Mouse (Mus musculus): Measurements from ENCODE around the gene Myd88. TPM values are rescaled to one million over a fixed set of nuclear protein-coding genes. Genes with fewer than 3 reads are reported as not detected.
A peak's percentile ranks its signal among the peaks of the same experiment; 100 is the strongest.

Myd88 gene
- polyA plus RNA-seq, 1 experiment from 2014 or later, result 43.2 TPM

DNA sequence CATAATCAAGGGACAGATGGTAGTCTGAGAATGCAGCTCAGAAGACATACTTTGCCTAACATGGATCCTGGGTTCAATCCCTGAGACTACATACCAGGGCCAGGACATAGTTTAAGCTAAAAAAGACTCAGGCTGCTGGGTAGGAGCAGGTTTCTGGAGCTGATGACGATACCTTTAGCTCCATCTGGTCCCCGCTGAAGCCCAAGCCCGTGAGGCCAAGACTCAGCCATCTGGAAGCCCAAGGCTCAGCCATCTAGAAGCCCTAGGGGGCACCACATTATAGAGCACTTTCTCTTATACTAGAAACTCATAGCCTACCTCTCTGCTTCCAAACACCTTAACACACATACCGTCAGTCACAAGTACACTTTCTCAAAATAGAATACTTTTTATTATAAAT, 5.6 kb downstream of the Myd88 start:
- no peak for ATAC-seq (ENCODE audit: insufficient read depth, low FRiP score)
- Histone ChIP-seq H3K36me3 (ENCODE audit: control insufficient read depth, insufficient read depth, low read length) (no peaks in the 10 kb centered on the region), H3K4me2 (ENCODE audit: low read depth, low read length) (no peak overlapping the region), H3K27me3 (ENCODE audit: control insufficient read depth, insufficient read depth, low read length) (no peaks in the 10 kb centered on the region), H3K4me3 (replicated peaks; ENCODE audit: low read length) (no peak overlapping the region), H3K27ac (ENCODE audit: low read length) (no peak overlapping the region), H3K4me1 (ENCODE audit: control insufficient read depth, insufficient read depth, low read length) (peaks cover 9% of the 10 kb centered on the region), H3K9ac (ENCODE audit: low read length) (no peak overlapping the region), H3K9me3 (replicated peaks; ENCODE audit: control insufficient read depth, low read length) (no peaks in the 10 kb centered on the region)
- 74% methylated on average over 4 of the region's 4 CpGs for WGBS

DNA sequence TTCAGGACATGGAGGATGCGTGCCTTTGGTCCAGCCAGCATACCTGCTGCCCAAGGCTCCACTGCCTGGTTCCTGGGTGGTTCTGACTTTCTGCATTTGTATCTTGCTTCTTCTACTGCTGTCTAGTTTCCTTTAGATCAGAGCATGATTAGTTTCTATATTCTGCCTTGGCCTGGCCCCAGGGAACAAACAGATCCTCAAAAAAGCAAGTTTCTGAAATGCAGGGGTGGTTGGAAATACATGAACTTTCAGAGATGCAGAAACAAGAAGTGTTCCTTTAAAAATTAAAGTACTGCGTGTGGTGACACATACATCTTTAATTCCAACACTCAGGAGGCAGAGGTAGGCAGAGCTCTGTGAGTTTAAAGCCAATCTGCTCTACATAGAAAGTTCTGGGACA, 6.4 kb downstream of the Myd88 start:
- H3K9me3 ChIP-seq (replicated peaks; ENCODE audit: control insufficient read depth, low read length), result no peaks in the 10 kb centered on the region
- WGBS, result 86% methylated on average over 2 of the region's 2 CpGs

GRCm38 (mm10) chr9:119334324-119334723, 6.9 kb downstream of the Myd88 start:
- no peak overlapping the region for H3K4me3 ChIP-seq (replicated peaks; ENCODE audit: low read length)
- peak overlapping the region; percentile 26; the same call in 1 of the 2 replicates for H3K9ac ChIP-seq (ENCODE audit: low read length)
- no peak for ATAC-seq (ENCODE audit: insufficient read depth, low FRiP score)
- H3K27me3 ChIP-seq (ENCODE audit: control insufficient read depth, insufficient read depth, low read length), result no peaks in the 10 kb centered on the region
- H3K27ac ChIP-seq (ENCODE audit: low read length), result peak overlapping the region; percentile 19; the same call in 1 of the 2 replicates
- H3K4me2 ChIP-seq (ENCODE audit: low read depth, low read length), result peak overlapping the region; percentile 3; the same call in 1 of the 2 replicates
- WGBS, result 41% methylated on average over 10 of the region's 10 CpGs
- no peaks in the 10 kb centered on the region for H3K36me3 ChIP-seq (ENCODE audit: control insufficient read depth, insufficient read depth, low read length)
- H3K4me1 ChIP-seq (ENCODE audit: control insufficient read depth, insufficient read depth, low read length), result peaks cover 9% of the 10 kb centered on the region
- H3K9me3 ChIP-seq (replicated peaks; ENCODE audit: control insufficient read depth, low read length), result no peaks in the 10 kb centered on the region

More for the DNA sequence above, 6.4 kb downstream of the Myd88 start:
- no peak overlapping the region for H3K9ac ChIP-seq (ENCODE audit: low read length)
- H3K27me3 ChIP-seq (ENCODE audit: control insufficient read depth, insufficient read depth, low read length), result no peaks in the 10 kb centered on the region
- H3K4me3 ChIP-seq (replicated peaks; ENCODE audit: low read length), result no peak overlapping the region
- peak overlapping the region; percentile 3; the same call in 1 of the 2 replicates for H3K4me2 ChIP-seq (ENCODE audit: low read depth, low read length)
- H3K27ac ChIP-seq (ENCODE audit: low read length), result peak overlapping the region; percentile 19; the same call in 1 of the 2 replicates
- no peak for ATAC-seq (ENCODE audit: insufficient read depth, low FRiP score)
- H3K36me3 ChIP-seq (ENCODE audit: control insufficient read depth, insufficient read depth, low read length), result no peaks in the 10 kb centered on the region
- peaks cover 9% of the 10 kb centered on the region for H3K4me1 ChIP-seq (ENCODE audit: control insufficient read depth, insufficient read depth, low read length)

- ATAC-seq (ENCODE audit: insufficient read depth, low FRiP score), result peak; percentile 74
- no peaks in the 10 kb centered on the region for H3K27me3 ChIP-seq (ENCODE audit: control insufficient read depth, insufficient read depth, low read length)
- peak overlapping the region; percentile 76 for H3K27ac ChIP-seq (ENCODE audit: low read length)
- H3K4me2 ChIP-seq (ENCODE audit: low read depth, low read length), result no peak overlapping the region
- WGBS, result 78% methylated on average over 15 of the region's 15 CpGs
- peak overlapping the region; percentile 10; the same call in 1 of the 2 replicates for H3K4me3 ChIP-seq (replicated peaks; ENCODE audit: low read length)
- no peaks in the 10 kb centered on the region for H3K9me3 ChIP-seq (replicated peaks; ENCODE audit: control insufficient read depth, low read length)
- H3K4me1 ChIP-seq (ENCODE audit: control insufficient read depth, insufficient read depth, low read length), result peaks cover 5% of the 10 kb centered on the region; the same call in 1 of the 2 replicates
- H3K9ac ChIP-seq (ENCODE audit: low read length), result no peak overlapping the region
- no peaks in the 10 kb centered on the region for H3K36me3 ChIP-seq (ENCODE audit: control insufficient read depth, insufficient read depth, low read length)
Observed at GRCm38 (mm10) chr9:119330186-119330963, 10.8 kb downstream of the Myd88 start.

DNA sequence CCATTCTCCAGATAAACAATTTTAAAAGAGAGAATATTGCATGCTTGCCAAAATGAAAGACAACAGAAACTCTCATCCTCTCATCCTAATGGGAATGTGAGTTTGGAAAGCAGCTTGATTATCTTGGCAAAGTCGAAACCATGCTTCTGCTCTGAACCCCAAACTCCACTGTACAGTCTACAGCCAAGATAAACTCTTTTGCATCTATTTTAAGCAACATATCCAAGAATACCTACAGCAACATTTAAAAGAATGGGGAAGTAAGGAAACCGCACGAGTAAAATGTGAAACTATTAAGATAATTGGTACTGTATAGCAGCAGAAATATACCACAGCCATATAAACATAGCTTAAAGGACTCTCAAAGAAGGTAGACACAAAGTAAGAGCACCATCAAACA, 12.7 kb downstream of the Myd88 start:
- H3K9ac ChIP-seq (ENCODE audit: low read length), result no peak overlapping the region
- H3K9me3 ChIP-seq (replicated peaks; ENCODE audit: control insufficient read depth, low read length), result no peaks in the 10 kb centered on the region
- no peak for ATAC-seq (ENCODE audit: insufficient read depth, low FRiP score)
- 65% methylated on average over 3 of the region's 3 CpGs for WGBS
- H3K27ac ChIP-seq (ENCODE audit: low read length), result no peak overlapping the region
- no peak overlapping the region for H3K4me2 ChIP-seq (ENCODE audit: low read depth, low read length)
- no peak overlapping the region for H3K4me3 ChIP-seq (replicated peaks; ENCODE audit: low read length)
- H3K4me1 ChIP-seq (ENCODE audit: control insufficient read depth, insufficient read depth, low read length), result no peaks in the 10 kb centered on the region
- no peaks in the 10 kb centered on the region for H3K27me3 ChIP-seq (ENCODE audit: control insufficient read depth, insufficient read depth, low read length)
- no peaks in the 10 kb centered on the region for H3K36me3 ChIP-seq (ENCODE audit: control insufficient read depth, insufficient read depth, low read length)

DNA sequence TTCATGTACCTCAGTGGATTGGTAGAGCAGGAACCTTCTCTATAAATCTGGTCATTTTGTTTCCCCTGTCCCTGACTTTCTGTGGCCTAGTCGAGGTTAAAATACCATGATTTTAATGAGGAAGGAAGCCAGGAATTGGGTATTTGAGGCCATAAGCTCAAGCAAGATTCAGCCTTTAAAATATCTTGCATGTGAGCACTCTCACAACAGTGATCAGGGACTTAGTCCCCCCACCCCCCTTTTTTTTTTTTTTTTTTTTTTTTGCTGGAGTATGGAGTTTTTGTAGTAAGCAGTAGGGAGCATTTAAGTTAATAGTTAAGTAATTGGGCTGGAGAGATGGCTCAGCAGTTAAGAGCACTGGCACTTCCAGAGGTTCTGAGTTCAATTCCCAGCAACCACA, 17.1 kb downstream of the Myd88 start:
- no peak overlapping the region for H3K4me2 ChIP-seq (ENCODE audit: low read depth, low read length)
- no peaks in the 10 kb centered on the region for H3K36me3 ChIP-seq (ENCODE audit: control insufficient read depth, insufficient read depth, low read length)
- no peak for ATAC-seq (ENCODE audit: insufficient read depth, low FRiP score)
- 74% methylated on average over 1 of the region's 1 CpGs for WGBS
- H3K9ac ChIP-seq (ENCODE audit: low read length), result no peak overlapping the region
- no peak overlapping the region for H3K27ac ChIP-seq (ENCODE audit: low read length)
- H3K4me1 ChIP-seq (ENCODE audit: control insufficient read depth, insufficient read depth, low read length), result no peaks in the 10 kb centered on the region
- H3K4me3 ChIP-seq (replicated peaks; ENCODE audit: low read length), result no peak overlapping the region
- no peaks in the 10 kb centered on the region for H3K27me3 ChIP-seq (ENCODE audit: control insufficient read depth, insufficient read depth, low read length)
- no peaks in the 10 kb centered on the region for H3K9me3 ChIP-seq (replicated peaks; ENCODE audit: control insufficient read depth, low read length)

GRCm38 (mm10) chr9:119323260-119323645, 18.0 kb downstream of the Myd88 start:
- WGBS, result 5% methylated on average over 9 of the region's 9 CpGs
- Histone ChIP-seq H3K4me2 (ENCODE audit: low read depth, low read length) (peak overlapping the region; percentile 66), H3K27ac (ENCODE audit: low read length) (peak overlapping the region; percentile 97), H3K4me3 (replicated peaks; ENCODE audit: low read length) (peak overlapping the region; percentile 78), H3K9me3 (replicated peaks; ENCODE audit: control insufficient read depth, low read length) (no peaks in the 10 kb centered on the region), H3K36me3 (ENCODE audit: control insufficient read depth, insufficient read depth, low read length) (no peaks in the 10 kb centered on the region), H3K9ac (ENCODE audit: low read length) (peak overlapping the region; percentile 83), H3K4me1 (ENCODE audit: control insufficient read depth, insufficient read depth, low read length) (no peaks in the 10 kb centered on the region), H3K27me3 (ENCODE audit: control insufficient read depth, insufficient read depth, low read length) (no peaks in the 10 kb centered on the region)
- ATAC-seq (ENCODE audit: insufficient read depth, low FRiP score), result no peak

DNA sequence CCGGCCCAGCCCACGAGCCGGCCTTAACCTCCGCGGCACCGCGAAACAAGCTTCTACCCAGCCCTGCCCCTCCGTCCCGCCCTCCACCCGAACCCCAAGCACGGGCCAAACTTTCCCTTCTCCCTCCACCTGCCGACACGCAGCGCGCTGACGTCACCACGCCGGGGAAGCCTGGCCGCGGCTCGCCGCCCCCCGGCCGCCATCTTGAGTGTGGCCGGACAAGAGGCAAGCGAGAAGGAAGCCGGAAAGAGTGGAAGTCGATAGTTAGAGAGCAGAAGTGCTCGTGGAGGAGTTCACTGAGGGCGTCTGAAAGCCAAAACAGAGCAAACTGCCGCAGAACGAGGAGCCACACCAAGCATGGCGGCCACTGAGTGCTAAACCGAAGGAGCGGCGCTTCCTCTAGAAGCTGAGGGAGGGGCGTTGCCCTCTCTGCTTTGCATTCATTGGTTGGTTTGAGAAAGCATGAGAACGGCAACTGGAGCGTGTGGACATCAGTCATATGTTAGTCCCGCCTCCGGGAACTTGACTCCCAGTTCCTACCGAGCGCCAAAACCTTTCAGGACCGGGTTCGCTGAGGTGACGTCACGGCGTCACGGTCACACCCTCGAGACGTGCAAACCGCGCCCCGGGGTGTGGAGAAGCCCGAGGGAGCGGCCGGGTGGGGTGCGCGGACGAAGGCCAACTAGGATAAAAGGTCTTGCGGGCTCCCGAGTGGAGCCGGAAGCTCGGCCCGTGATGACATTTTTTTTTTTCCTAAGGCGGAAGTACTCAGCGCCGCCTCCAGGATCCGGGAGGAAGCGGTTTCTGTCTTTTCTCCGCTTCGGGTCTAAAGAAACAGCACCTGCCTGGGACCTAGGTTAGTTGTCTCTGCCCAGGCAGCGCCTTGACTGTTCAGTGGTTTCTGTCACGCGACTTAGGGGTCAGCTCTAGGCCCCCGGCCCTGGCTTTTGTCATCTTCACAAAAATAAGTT, 18.6 kb downstream of the Myd88 start, which contains the start of gene Oxsr1:
TSS of gene Oxsr1 (minus strand) at position 139 of the 971 bp plus-strand sequence.
- Histone ChIP-seq H3K4me3 (replicated peaks; ENCODE audit: low read length) (peak within 1 kb of the TSS; percentile 78), H3K27me3 (ENCODE audit: control insufficient read depth, insufficient read depth, low read length) (no peaks in the 10 kb centered on the region), H3K36me3 (ENCODE audit: control insufficient read depth, insufficient read depth, low read length) (no peaks in the 10 kb centered on the region), H3K27ac (ENCODE audit: low read length) (peak within 1 kb of the TSS; percentile 97), H3K4me1 (ENCODE audit: control insufficient read depth, insufficient read depth, low read length) (no peaks in the 10 kb centered on the region), H3K4me2 (ENCODE audit: low read depth, low read length) (peak within 1 kb of the TSS; percentile 71), H3K9me3 (replicated peaks; ENCODE audit: control insufficient read depth, low read length) (no peaks in the 10 kb centered on the region), H3K9ac (ENCODE audit: low read length) (peak within 1 kb of the TSS; percentile 85)
- peak; percentile 98 for ATAC-seq (ENCODE audit: insufficient read depth, low FRiP score)
- under 1% methylated on average over 76 of the region's 76 CpGs for WGBS
